Mouse (Mus musculus): ENCODE measurements around the gene Eif3k. TPM values are rescaled to one million over a fixed set of nuclear protein-coding genes. Genes with fewer than 3 reads are reported as not detected.
"Not testable (repeated sequence)": the region's sequence is repeated elsewhere in the genome, so short reads cannot be mapped to it uniquely, and the experiment has no call there.

The Eif3k gene
- polyA plus RNA-seq, 2 experiments: 450 to 473 TPM

GRCm38 (mm10) chr7:28969672-28970394 lies 11.8 kb downstream of the Eif3k start:
- Histone ChIP-seq H3K27me3 (ENCODE audit: control insufficient read depth, insufficient read depth, low read length) (no peaks in the 10 kb centered on the region), H3K27ac (replicated peaks; ENCODE audit: low read depth, low read length) (no peak overlapping the region), H3K9me3 (ENCODE audit: control insufficient read depth, low read length) (no peaks in the 10 kb centered on the region), H3K9ac (ENCODE audit: low read depth, low read length, severe bottlenecking) (no peak overlapping the region), H3K36me3 (ENCODE audit: control insufficient read depth, insufficient read depth, low read length) (peaks cover 48% of the 10 kb centered on the region), H3K4me1 (ENCODE audit: control insufficient read depth, insufficient read depth, low read length) (no peaks in the 10 kb centered on the region), H3K4me3 (replicated peaks; ENCODE audit: low read length) (no peak overlapping the region), H3K4me2 (replicated peaks; ENCODE audit: low read depth, low read length, severe bottlenecking) (no peak overlapping the region)
- WGBS: 73% methylated on average over 12 of the region's 12 CpGs
- no peak for TF ChIP-seq POLR2A (IDR thresholded peaks at IDR 0.05; ENCODE audit: borderline replicate concordance, extremely low read depth, insufficient read depth, insufficient read length)
- no peak for DNase-seq (ENCODE audit: low spot score)
- 0 out of 2 replicates have a peak, but pooled peaks have one; percentile 15 for ATAC-seq (ENCODE audit: low FRiP score, low read depth)

GRCm38 (mm10) chr7:28969271-28969670 lies 12.4 kb downstream of the Eif3k start:
- Histone ChIP-seq H3K9me3 (ENCODE audit: control insufficient read depth, low read length) (no peaks in the 10 kb centered on the region), H3K27ac (replicated peaks; ENCODE audit: low read depth, low read length) (no peak overlapping the region), H3K27me3 (ENCODE audit: control insufficient read depth, insufficient read depth, low read length) (no peaks in the 10 kb centered on the region), H3K9ac (ENCODE audit: low read depth, low read length, severe bottlenecking) (no peak overlapping the region), H3K4me3 (replicated peaks; ENCODE audit: low read length) (no peak overlapping the region), H3K4me2 (replicated peaks; ENCODE audit: low read depth, low read length, severe bottlenecking) (no peak overlapping the region), H3K4me1 (ENCODE audit: control insufficient read depth, insufficient read depth, low read length) (no peaks in the 10 kb centered on the region), H3K36me3 (ENCODE audit: control insufficient read depth, insufficient read depth, low read length) (peaks cover 42% of the 10 kb centered on the region)
- ATAC-seq (ENCODE audit: low FRiP score, low read depth) (no peak), DNase-seq (ENCODE audit: low spot score) (no peak)
- 88% methylated on average over 1 of the region's 1 CpGs for WGBS
- TF ChIP-seq POLR2A (IDR thresholded peaks at IDR 0.05; ENCODE audit: borderline replicate concordance, extremely low read depth, insufficient read depth, insufficient read length): no peak

- ATAC-seq (ENCODE audit: low FRiP score, low read depth); H3K27ac ChIP-seq (replicated peaks; ENCODE audit: low read depth, low read length); H3K4me2 ChIP-seq (replicated peaks; ENCODE audit: low read depth, low read length, severe bottlenecking); H3K9me3 ChIP-seq (ENCODE audit: control insufficient read depth, low read length); H3K4me1 ChIP-seq (ENCODE audit: control insufficient read depth, insufficient read depth, low read length); H3K9ac ChIP-seq (ENCODE audit: low read depth, low read length, severe bottlenecking); DNase-seq (ENCODE audit: low spot score); H3K27me3 ChIP-seq (ENCODE audit: control insufficient read depth, insufficient read depth, low read length); H3K4me3 ChIP-seq (replicated peaks; ENCODE audit: low read length): not testable (repeated sequence)
- peaks cover 31% of the 10 kb centered on the region for H3K36me3 ChIP-seq (ENCODE audit: control insufficient read depth, insufficient read depth, low read length)
- WGBS: 94% methylated on average over 8 of the region's 8 CpGs
Observed at GRCm38 (mm10) chr7:28968120-28968519, 13.5 kb downstream of the Eif3k start.

- H3K27ac ChIP-seq (replicated peaks; ENCODE audit: low read depth, low read length): no peak overlapping the region
- H3K27me3 ChIP-seq (ENCODE audit: control insufficient read depth, insufficient read depth, low read length): no peaks in the 10 kb centered on the region
- ATAC-seq (ENCODE audit: low FRiP score, low read depth) (no peak), DNase-seq (ENCODE audit: low spot score) (no peak)
- H3K36me3 ChIP-seq (ENCODE audit: control insufficient read depth, insufficient read depth, low read length): peaks cover 25% of the 10 kb centered on the region
- 70% methylated on average over 4 of the region's 4 CpGs for WGBS
- H3K9ac ChIP-seq (ENCODE audit: low read depth, low read length, severe bottlenecking): no peak overlapping the region
- H3K9me3 ChIP-seq (ENCODE audit: control insufficient read depth, low read length): no peaks in the 10 kb centered on the region
- no peak overlapping the region for H3K4me2 ChIP-seq (replicated peaks; ENCODE audit: low read depth, low read length, severe bottlenecking)
- no peak for TF ChIP-seq POLR2A (IDR thresholded peaks at IDR 0.05; ENCODE audit: borderline replicate concordance, extremely low read depth, insufficient read depth, insufficient read length)
- H3K4me3 ChIP-seq (replicated peaks; ENCODE audit: low read length): no peak overlapping the region
- peaks cover 6% of the 10 kb centered on the region for H3K4me1 ChIP-seq (ENCODE audit: control insufficient read depth, insufficient read depth, low read length)
Observed at GRCm38 (mm10) chr7:28966751-28967505, 14.7 kb downstream of the Eif3k start.

GRCm38 (mm10) chr7:28966181-28966580 lies 15.5 kb downstream of the Eif3k start:
- WGBS: 54% methylated on average over 4 of the region's 5 CpGs
- no peak for DNase-seq (ENCODE audit: low spot score)

More at GRCm38 (mm10) chr7:28966181-28966580, 15.5 kb downstream of the Eif3k start:
- H3K4me1 ChIP-seq (ENCODE audit: control insufficient read depth, insufficient read depth, low read length): peaks cover 7% of the 10 kb centered on the region
- H3K36me3 ChIP-seq (ENCODE audit: control insufficient read depth, insufficient read depth, low read length): peaks cover 18% of the 10 kb centered on the region
- no peaks in the 10 kb centered on the region for H3K27me3 ChIP-seq (ENCODE audit: control insufficient read depth, insufficient read depth, low read length)
- no peak overlapping the region for H3K9ac ChIP-seq (ENCODE audit: low read depth, low read length, severe bottlenecking)
- no peak for ATAC-seq (ENCODE audit: low FRiP score, low read depth)
- no peak overlapping the region for H3K27ac ChIP-seq (replicated peaks; ENCODE audit: low read depth, low read length)
- H3K4me2 ChIP-seq (replicated peaks; ENCODE audit: low read depth, low read length, severe bottlenecking): no peak overlapping the region
- no peak for TF ChIP-seq POLR2A (IDR thresholded peaks at IDR 0.05; ENCODE audit: borderline replicate concordance, extremely low read depth, insufficient read depth, insufficient read length)
- H3K4me3 ChIP-seq (replicated peaks; ENCODE audit: low read length): no peak overlapping the region
- H3K9me3 ChIP-seq (ENCODE audit: control insufficient read depth, low read length): no peaks in the 10 kb centered on the region
